8 mouse cellular contexts compared by ENCODE assay signal in the genomic region with DNA sequence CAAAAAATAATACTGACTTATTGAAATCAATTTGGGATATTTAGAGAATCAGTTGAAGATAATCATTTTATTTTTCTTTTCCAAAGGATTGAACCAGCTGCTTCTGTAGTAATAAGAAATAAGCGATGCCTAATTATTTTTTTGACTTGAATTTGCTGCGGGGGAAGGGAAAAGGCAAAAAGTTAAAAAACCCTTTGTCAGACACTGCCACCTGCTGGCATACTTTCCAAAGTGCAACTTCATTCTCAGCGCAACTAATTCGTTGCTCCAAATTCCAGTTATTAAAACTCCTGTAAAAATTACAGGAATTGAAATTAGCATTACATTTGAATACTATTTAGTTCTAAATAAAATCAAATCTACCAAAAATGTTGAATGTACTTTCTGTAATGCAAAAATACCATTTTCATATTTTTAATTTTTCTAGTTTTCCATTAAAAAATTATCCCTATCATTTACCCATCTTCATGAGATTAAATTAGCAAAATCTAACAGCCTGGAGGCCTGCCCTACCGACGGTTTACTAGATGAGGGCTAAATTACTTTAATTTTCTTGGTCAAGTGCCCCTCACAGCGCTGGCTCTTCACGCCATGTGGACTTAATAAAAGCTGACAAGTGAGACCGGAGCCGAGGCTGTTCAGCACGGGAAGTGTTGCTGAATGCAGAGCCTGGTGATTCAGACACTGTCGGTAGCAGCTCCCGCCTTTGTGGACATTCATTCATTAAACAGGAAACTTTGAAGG.
DNase-seq lines count a peak whose midpoint lies in the region; ATAC-seq lines count a peak whose summit lies in the region.

No protein-coding gene starts in this region.

- no peaks in the 10 kb centered on the region for H3K9me3 ChIP-seq in limb, embryonic 15.5 days
- no peaks in the 10 kb centered on the region for H3K9me3 ChIP-seq in neural tube, embryonic 15.5 days (replicated peaks)

- 12% methylated on average over 13 of the region's 13 CpGs for WGBS in limb, embryonic 15.5 days
- 10% methylated on average over 13 of the region's 13 CpGs for WGBS in neural tube, embryonic 15.5 days

- 0 out of 2 replicates have a peak overlapping the region, but pooled peaks have one; percentile 7 for H3K9ac ChIP-seq in limb, embryonic 15.5 days
- H3K9ac ChIP-seq in neural tube, embryonic 15.5 days (replicated peaks): no peak overlapping the region

- peak overlapping the region; percentile 7; the same call in 1 of the 2 replicates for H3K4me3 ChIP-seq in limb, embryonic 15.5 days
- H3K4me3 ChIP-seq in neural tube, embryonic 15.5 days (replicated peaks): no peak overlapping the region

- peaks cover 10% of the 10 kb centered on the region for H3K4me1 ChIP-seq in limb, embryonic 15.5 days
- peaks cover 13% of the 10 kb centered on the region for H3K4me1 ChIP-seq in neural tube, embryonic 15.5 days

- ATAC-seq in limb, embryonic 15.5 days (ENCODE audit: insufficient number of reproducible peaks, low FRiP score, low TSS enrichment, low read depth): no peak
- ATAC-seq in neural tube, embryonic 15.5 days (ENCODE audit: low FRiP score): no peak
- no peak for ATAC-seq in megakaryocyte-erythroid progenitor cell, adult 5-6 weeks (replicated peaks; ENCODE audit: low FRiP score, low TSS enrichment, poor library complexity, severe bottlenecking)

- peaks cover 11% of the 10 kb centered on the region for H3K27me3 ChIP-seq in limb, embryonic 15.5 days
- no peaks in the 10 kb centered on the region for H3K27me3 ChIP-seq in neural tube, embryonic 15.5 days (replicated peaks)

- H3K36me3 ChIP-seq in limb, embryonic 15.5 days: no peaks in the 10 kb centered on the region
- no peaks in the 10 kb centered on the region for H3K36me3 ChIP-seq in neural tube, embryonic 15.5 days

- peak overlapping the region; percentile 35 for H3K4me2 ChIP-seq in limb, embryonic 15.5 days
- peak overlapping the region; percentile 36 for H3K4me2 ChIP-seq in neural tube, embryonic 15.5 days

- peak; percentile 39 to 44 for DNase-seq in urinary bladder, postnatal 36 days (ENCODE audit: low spot score in 2 of 2)
- no peak for DNase-seq in urinary bladder, adult 18-20 months (ENCODE audit: low spot score in 2 of 2)
- peak; percentile 11 for DNase-seq in c-Kit-positive CD71-positive TER-119-positive erythroid progenitor cells, embryonic 14.5 days (ENCODE audit: low spot score)
- DNase-seq in forelimb bud, embryonic 11.5 days (ENCODE audit: low read depth, low spot score): peak; percentile 68
- DNase-seq in kidney, adult 9 months: peak; percentile 47

- no peak overlapping the region for H3K27ac ChIP-seq in limb, embryonic 15.5 days
- no peak overlapping the region for H3K27ac ChIP-seq in neural tube, embryonic 15.5 days (replicated peaks)

Comparison
In these comparisons a context has a peak if more than half of its experiments do, and no peak if none do; other contexts are left out.
1. DNase-seq: peak in urinary bladder, postnatal 36 days (2 of 2), c-Kit-positive CD71-positive TER-119-positive erythroid progenitor cells, embryonic 14.5 days (single experiment), forelimb bud, embryonic 11.5 days (single experiment) and kidney, adult 9 months (single experiment); none in urinary bladder, adult 18-20 months (0 of 2).